Mouse (Mus musculus): ENCODE measurements around the gene C2cd4a. TPM values are rescaled to one million over a fixed set of nuclear protein-coding genes. Genes with fewer than 3 reads are reported as not detected.

The C2cd4a gene
- polyA plus RNA-seq, 1 experiment = 0.13 TPM

DNA sequence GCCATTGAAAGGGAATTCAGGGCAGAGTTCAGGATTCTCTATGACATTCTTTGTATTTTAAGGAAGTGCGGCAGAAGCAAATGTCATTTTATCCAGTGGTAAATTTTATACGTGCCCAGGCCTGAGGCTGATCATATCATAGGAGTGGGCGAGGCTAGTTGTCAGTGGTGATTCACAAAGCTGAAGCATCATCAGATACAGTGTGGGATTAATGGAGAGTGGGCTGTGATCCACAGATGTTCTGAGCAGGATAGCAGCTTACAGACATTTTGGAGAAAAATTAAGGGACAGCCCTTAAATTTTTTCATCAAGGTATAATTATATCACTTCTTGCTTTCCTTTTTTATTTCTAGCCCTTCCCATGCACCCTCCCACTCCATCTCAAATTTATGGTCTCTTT, 48.7 kb downstream of the C2cd4a start:
- Histone ChIP-seq H3K4me3 (ENCODE audit: extremely low read depth, insufficient read depth, insufficient read length) (no peak overlapping the region), H3K27me3 (ENCODE audit: control insufficient read depth, insufficient read depth, low read length) (no peaks in the 10 kb centered on the region), H3K4me1 (ENCODE audit: control insufficient read depth, insufficient read depth, insufficient read length) (no peaks in the 10 kb centered on the region), H3K27ac (ENCODE audit: insufficient read depth, low read length) (no peak overlapping the region), H3K36me3 (ENCODE audit: control insufficient read depth, insufficient read depth, low read length) (no peaks in the 10 kb centered on the region)
- WGBS = 86% methylated on average over 3 of the region's 3 CpGs
- no peak for DNase-seq (ENCODE audit: low read depth in 1 of 2, low spot score in 2 of 2)
- TF ChIP-seq POLR2A (IDR thresholded peaks at IDR 0.05; ENCODE audit: low read depth, low read length) = no peak
- no peak for TF ChIP-seq CTCF (IDR thresholded peaks at IDR 0.05; ENCODE audit: extremely low read depth, insufficient read depth, insufficient read length, insufficient replicate concordance)

DNA sequence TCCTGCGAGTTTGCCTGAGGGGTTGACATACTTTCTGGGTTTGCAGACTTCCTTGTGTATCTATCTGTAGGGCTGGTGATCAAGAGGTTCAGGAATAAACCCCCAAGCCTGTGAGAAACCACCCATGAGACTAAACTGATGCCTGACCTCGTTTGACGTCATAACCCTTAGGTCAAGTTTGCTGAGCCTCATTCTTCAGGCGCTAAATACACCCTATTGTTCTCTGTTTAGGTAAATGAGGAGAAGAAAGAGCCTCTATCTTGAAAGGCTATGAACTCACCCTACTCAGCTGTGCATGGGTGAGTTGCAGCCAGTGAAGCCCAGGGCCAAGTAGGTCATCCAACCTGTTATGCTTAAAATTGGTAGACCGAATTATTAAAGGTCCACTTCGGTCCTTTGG, 49.3 kb downstream of the C2cd4a start:
- TF ChIP-seq CTCF (IDR thresholded peaks at IDR 0.05; ENCODE audit: extremely low read depth, insufficient read depth, insufficient read length, insufficient replicate concordance) (no peak), POLR2A (IDR thresholded peaks at IDR 0.05; ENCODE audit: low read depth, low read length) (no peak)
- Histone ChIP-seq H3K27me3 (ENCODE audit: control insufficient read depth, insufficient read depth, low read length) (no peaks in the 10 kb centered on the region), H3K4me3 (ENCODE audit: extremely low read depth, insufficient read depth, insufficient read length) (no peak overlapping the region), H3K4me1 (ENCODE audit: control insufficient read depth, insufficient read depth, insufficient read length) (no peaks in the 10 kb centered on the region), H3K36me3 (ENCODE audit: control insufficient read depth, insufficient read depth, low read length) (no peaks in the 10 kb centered on the region), H3K27ac (ENCODE audit: insufficient read depth, low read length) (no peak overlapping the region)
- 82% methylated on average over 6 of the region's 6 CpGs for WGBS
- DNase-seq (ENCODE audit: low read depth in 1 of 2, low spot score in 2 of 2) = no peak

Other genes with a start within 250 kb of the C2cd4a start
- gene C2cd4b, start 72.9 kb downstream of the C2cd4a start, polyA plus RNA-seq (2012; rRNA removed) = 0.53 and 1.3 TPM in 2 replicates
- gene Vps13c, start 8.1 kb upstream of the C2cd4a start, polyA plus RNA-seq (2012; rRNA removed) = 2.8 and 4.0 TPM in 2 replicates